Mouse (Mus musculus) bone marrow macrophage, adult 2 months (primary cell): ENCODE results near the gene Chchd6.

Experiments used
- CTCF ChIP-seq: IDR thresholded peaks from 2 replicates; pipeline ENCODE4 v1.5.1; 2012; ENCODE audit warnings: low read depth, mild to moderate bottlenecking, low read length, moderate library complexity
- POLR2A ChIP-seq: IDR thresholded peaks from 2 replicates; pipeline ENCODE4 v1.6.1; 2012; ENCODE audit warnings: mild to moderate bottlenecking, low read depth, low read length, borderline replicate concordance

GRCm38 (mm10) chr6:89354726-89355125 is 240.7 kb downstream of the Chchd6 start:
- TF ChIP-seq CTCF (no peak), POLR2A (no peak)
